Mouse (Mus musculus) adrenal gland, adult (tissue): ENCODE results near the gene Mxi1.
A peak's percentile ranks its signal among the peaks of the same experiment; 100 is the strongest.

Experiments used
- DNase-seq, 2 experiments: peaks; one replicate each; pipeline ENCODE4 v3.0.0; 2022 to 2023; ENCODE audit warnings: low spot score in 1 of 2; ENCODE audit not compliant: inconsistent age in 2 of 2

Mxi1 gene

GRCm38 (mm10) chr19:53299156-53299828 lies 11.0 kb upstream of the Mxi1 start:
- DNase-seq, result no peak

DNA sequence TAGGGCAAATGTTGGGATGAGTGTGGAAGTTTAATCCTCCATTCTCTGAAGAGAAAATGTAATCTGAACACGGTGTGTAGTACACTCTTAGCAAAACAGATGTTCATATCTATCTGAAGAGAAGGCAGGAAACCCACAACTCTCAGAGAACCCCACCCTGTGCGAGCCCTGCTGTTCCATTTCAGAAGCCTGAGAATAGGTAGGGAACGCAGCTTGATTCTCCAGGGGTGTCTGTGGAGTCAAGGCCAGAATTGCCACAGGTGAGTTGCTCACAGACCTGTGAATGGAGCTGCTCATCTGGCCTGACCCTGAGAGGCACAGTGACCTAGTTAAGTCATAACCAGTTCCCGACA lies 10.5 kb upstream of the Mxi1 start:
- DNase-seq, result no peak

- no peak for DNase-seq
These were observed 6.9 kb upstream of the Mxi1 start for GRCm38 (mm10) chr19:53303382-53303781.

GRCm38 (mm10) chr19:53305621-53306020 lies 4.7 kb upstream of the Mxi1 start:
- DNase-seq, result no peak

DNA sequence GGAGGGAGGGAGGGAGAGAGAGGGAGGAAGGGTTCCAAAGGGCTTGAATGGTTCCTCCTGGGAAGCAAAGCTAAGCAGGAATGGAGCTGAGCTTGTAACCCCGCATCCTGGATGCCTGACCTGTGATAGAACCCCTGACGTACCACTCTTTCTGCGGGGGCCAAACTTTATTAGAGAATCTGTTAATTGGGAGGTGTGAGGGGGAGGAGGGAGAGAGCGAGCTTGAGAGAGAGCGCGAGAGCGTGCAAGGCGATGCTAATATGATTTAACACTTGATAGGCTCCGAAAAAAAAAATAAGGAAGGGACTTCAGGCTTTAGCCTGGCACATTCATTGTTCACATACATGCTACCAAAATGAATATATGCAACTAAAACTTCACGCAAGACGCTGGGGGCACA lies 3.6 kb upstream of the Mxi1 start:
- DNase-seq, result no peak

DNA sequence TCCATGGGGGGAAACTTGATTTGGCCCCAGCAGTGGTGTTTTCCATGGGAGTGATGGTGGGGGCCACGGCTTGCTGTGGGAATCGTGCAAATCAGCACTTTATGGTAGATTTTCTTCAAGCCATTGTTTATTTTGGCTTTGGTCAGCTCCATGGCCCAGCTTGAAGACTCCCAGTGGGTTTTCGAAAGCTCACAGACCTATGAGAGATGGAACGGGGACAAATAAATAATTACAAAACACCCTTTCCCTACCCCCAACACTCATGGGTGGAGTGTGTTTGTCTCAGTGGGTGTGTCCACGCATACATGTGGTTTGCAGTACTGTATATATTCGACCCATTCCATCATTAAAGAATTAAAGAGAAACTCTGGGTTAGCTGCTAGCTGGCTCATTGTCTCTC lies 3.1 kb upstream of the Mxi1 start:
- DNase-seq, result peak in 1 of 2 experiments; percentile 29

GRCm38 (mm10) chr19:53309631-53310030 lies 687 bp upstream of the Mxi1 start:
- no peak for DNase-seq

GRCm38 (mm10) chr19:53310771-53311523 lies 629 bp downstream of the Mxi1 start:
- peak; percentile 56 to 79 for DNase-seq

DNA sequence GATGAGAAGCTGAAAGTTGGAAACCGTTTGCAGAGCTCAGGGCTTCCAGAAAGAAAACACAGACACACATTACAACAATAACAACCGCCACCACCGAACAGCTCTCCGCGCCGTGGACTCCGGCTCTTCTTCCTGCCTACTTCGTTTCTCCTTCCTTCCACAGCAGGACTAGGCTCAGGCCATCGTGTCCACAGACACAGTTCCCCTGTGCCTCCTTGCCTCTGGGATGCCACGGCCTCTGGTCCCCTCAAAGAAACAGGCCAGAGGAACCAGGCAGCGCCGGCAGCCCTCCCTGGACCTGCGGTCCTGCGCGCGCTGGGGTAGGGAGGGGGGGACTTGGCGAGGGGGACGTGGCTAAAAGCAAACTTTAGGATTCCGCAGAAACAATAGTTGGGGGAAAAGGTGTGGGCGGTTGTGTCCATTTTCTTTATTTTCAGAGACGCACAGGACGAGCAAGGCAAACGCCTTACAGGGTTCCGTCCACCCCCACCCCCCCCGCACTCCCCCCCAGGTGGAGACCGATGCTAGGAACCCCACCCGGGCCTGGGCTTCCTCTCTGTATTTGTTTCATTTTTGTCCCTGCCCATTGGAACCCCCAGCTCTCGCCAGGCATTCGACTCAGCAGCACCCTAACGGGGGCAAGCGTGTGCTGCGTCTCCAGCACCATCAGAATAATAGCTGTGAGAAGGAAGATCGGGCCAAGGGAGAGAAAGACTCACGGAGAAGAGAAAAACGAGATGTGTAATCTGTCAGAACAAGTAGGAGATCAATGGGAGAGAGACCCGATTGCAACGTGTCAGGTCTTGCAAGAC lies 1.4 kb downstream of the Mxi1 start:
- DNase-seq, result peak; percentile 53 to 85

DNA sequence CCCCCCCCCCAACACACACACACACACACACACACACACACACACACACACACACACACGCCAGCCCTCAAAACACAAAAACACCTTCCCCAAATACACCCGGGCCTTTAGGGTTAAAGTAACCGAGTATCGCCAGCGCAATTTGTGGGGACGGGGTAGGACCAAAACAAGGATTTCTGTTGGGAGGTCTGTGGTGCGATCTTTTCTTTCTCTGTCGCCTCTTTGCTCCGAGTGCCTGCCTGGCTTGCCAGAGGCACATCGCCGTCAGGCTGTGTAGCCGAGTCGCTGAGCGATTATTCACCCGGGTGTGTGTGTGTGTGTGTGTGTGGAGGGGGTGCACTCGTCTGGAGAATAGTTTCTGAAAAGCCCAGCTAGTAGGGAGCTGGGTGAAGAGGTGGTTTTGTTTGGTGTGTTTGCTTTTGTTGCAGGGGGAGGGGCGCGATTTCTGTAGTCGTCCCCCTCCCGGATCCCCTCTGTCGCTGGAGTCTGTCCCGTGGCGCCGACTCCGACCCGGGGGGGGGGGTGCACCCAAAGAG lies 2.1 kb downstream of the Mxi1 start:
- peak; percentile 70 to 90 for DNase-seq

DNA sequence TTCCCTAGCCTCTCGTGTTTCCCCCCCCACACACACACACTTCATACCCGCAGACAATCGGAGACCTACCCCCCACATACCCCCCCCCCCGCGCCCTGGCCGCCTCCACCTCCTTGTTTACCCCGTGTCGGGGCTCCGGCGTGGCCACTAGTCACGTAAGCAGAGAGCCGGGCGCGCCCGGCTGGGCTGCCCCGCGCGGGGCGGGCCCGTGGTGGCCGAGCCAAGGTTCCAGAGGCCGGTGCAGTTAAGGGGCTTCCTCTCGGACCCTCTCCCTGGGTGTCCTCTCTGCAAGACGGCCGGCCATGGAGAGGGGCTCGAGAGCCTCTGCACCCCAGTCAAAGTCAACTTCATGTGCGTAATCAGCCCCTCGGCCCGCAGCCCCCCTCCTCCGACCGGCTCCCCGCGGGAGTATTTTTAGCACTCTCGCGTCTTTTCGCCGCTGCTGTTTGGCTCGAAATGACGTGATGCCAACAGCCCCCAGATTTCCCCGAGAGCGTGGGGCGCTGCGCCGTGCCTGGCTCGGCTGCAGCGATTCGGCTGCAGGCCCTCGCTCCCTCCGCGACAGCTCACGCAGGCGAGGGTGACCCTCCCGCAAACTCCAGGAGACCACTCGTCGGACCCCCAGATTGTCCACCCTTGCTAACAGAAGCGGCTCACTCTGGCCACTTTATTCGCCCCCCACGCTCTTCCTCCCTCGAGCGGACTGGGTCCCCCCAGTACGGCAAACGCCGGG lies 2.8 kb downstream of the Mxi1 start:
- DNase-seq, result peak; percentile 81 to 93

- peak; percentile 99 to 100 for DNase-seq
These were observed 3.5 kb downstream of the Mxi1 start for GRCm38 (mm10) chr19:53313684-53314443.

GRCm38 (mm10) chr19:53314530-53315208 lies 4.4 kb downstream of the Mxi1 start:
- no peak for DNase-seq

GRCm38 (mm10) chr19:53315209-53315654 lies 4.9 kb downstream of the Mxi1 start:
- DNase-seq, result peak in 1 of 2 experiments; percentile 44

DNA sequence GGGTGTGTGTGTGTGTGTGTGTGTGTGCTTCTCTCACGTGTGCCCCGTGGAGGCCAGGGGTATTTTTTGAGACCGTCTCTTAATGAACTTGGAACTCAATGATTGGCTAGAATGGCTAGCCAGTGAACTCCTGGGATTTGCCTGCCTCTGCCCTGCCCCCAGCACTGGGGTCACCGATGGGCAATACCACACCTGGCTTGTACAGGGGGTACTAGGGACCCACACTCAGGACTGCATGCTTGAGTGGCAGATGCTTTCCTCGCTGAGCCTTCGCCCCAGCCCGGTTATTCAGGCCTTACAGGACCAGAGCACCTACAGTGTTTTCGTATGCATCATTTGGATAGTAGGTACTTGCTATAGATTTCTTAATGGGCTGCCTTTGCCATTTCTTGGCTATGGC lies 5.8 kb downstream of the Mxi1 start:
- DNase-seq, result no peak

DNA sequence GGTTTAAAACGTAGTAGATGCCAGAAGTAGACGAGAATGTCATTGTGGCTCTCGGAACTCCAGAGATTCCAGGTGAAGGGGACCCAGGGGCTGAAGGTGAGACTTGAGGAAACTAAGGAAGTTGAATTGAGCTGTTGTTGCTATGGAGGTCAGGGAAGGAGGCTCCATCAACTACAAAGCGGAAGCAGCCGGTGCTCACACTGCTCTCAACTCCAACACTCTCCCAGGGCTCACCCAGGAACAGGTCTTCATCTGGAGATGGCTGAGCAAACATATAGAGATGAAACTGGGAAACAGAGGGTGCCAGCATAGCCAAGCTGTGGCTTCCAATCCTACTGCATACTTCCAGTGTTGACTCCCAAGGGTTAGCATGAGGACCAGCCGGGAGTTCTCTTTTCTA lies 6.6 kb downstream of the Mxi1 start:
- DNase-seq, result no peak

- DNase-seq, result peak in 1 of 2 experiments; percentile 38
These were observed 8.1 kb downstream of the Mxi1 start for GRCm38 (mm10) chr19:53318143-53319132.
